Mouse (Mus musculus) testis, adult 2 months (tissue): ENCODE measurements around the gene Rcn1.

Experiments
- CTCF ChIP-seq: fragments of 200-500 bp; IDR thresholded peaks from 2 replicates; pipeline ENCODE4 v1.5.1; 2012; ENCODE audit warnings: low read depth, mild to moderate bottlenecking, inconsistent platforms, low read length, moderate library complexity; ENCODE audit not compliant: control insufficient read depth, insufficient read depth, insufficient replicate concordance
- POLR2A ChIP-seq: fragments of 200-500 bp; IDR thresholded peaks from 2 replicates; pipeline ENCODE4 v1.6.1; 2012; ENCODE audit warnings: low read depth, mild to moderate bottlenecking, inconsistent platforms, low read length, moderate library complexity; ENCODE audit not compliant: control insufficient read depth

DNA sequence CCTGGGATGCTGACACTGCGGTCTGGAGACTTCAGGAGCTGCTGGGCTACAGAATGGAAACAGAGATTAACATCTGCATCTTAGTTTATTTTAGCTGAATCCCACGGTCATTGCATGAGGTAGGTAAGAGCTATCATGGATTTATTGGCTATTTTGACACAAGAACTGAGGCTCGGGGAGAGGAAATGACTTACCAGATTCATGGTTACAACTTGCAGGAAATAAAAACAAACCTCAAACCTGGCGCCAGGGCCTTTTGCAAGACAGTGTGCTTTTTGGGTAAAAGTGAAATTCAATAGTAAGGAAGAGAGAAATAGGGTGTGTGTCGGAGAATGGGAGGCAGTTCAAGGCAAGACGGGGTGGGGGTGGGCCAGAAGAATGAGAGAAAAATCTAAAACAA lies 30.8 kb upstream of the Rcn1 start:
- TF ChIP-seq CTCF: no peak
- TF ChIP-seq POLR2A: no peak
